Mouse (Mus musculus): ENCODE measurements around the gene Tmem161a. TPM values are rescaled to one million over a fixed set of nuclear protein-coding genes. Genes with fewer than 3 reads are reported as not detected.
A peak's percentile ranks its signal among the peaks of the same experiment; 100 is the strongest.

Gene Tmem161a
- 6.8 and 15.2 TPM in 2 replicates for total RNA-seq (2017)

DNA sequence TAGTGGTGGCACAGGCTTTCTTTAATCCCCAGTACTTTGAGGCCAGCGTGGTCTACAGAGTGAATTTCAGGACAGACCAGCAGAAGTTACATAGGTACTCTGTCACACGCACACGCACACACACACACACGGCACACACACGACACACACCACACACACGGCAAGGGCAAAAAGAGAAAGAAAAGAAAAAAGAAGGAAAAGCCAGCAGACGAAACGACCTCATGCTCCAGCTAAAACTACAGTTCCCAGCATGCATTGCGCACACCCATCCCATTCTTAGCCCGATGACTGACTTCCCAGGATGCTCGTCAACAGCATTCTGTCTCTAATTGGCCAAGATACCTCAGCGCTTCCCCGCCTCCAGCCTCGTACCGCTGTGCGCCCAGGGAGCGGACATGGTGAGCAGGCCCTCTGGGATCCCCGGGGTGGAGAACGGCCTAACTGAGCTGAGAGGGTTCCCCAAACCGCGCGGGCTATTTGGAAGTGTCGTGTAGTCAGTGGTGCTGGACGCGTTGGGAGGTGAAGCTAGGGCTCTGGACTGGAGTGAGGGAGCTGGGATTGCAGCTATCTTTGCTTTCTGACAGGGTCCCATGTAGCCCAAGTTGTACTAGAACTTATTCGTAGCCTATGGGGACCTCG lies at the start of gene Tmem161a:
Tmem161a (plus strand) TSS at position 314 of the 639 bp plus-strand sequence.
- ATAC-seq (ENCODE audit: extremely low read depth, insufficient number of reproducible peaks, low FRiP score, poor library complexity, severe bottlenecking) = peak; percentile 95

DNA sequence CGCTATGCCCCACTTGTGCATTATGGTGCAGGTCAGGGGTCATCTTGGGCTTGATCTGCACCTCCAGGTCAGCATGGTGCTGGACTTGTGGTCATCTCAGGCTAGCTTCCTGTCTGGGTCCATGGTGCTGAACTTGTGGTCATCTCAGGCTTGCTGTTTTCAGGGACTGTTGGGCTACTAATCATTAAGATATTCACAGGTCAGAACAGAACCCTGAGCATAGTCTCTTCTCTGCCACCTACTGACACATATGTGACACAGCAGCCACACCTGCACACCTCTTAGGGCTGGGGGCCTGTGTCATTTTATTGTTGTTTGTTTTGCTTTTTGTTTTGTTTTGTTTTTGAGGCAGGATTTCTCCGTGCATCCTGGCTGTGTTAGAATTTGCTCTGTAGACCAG lies 49.3 kb upstream of the Tmem161a start:
- ATAC-seq (ENCODE audit: extremely low read depth, insufficient number of reproducible peaks, low FRiP score, poor library complexity, severe bottlenecking) = no peak

DNA sequence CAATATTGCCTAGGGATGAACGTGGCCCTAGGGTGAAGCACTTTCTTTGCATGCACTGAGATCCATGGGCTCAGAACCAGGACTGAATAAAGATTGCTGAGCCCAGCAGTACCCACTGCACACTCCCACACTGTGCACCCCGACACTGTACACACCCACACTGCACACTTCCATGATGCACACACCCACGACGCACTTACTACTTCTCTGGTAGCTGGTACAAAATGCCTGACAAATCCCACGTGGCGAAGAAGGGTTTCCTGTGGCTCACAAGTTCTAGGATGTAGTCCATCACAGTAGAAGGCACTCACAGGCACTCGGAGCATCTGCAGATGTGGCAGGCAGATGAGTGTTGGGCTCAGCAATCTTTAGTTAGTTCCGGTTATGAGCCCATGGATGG lies 47.2 kb upstream of the Tmem161a start:
- no peak for ATAC-seq (ENCODE audit: extremely low read depth, insufficient number of reproducible peaks, low FRiP score, poor library complexity, severe bottlenecking)

DNA sequence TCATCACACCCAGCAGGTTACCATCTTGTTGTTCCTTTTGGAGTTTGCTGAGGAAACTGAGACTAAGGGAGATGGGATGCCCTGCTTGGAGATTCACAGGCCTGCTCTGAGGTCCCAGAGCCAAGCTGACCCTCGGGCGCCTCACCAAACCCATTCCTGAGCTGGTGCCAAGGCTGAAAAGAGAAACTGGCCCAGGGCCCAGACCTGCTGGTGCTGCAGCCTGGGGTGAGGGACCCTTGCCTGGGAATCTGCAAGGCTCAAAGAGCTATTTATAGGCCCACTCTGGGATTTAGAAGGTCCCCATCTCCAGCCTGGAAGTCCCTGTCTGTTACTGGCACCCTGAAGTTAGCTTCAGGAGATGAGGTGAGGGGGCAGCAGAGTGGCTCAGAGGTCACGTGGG lies 43.7 kb upstream of the Tmem161a start:
- no peak for ATAC-seq (ENCODE audit: extremely low read depth, insufficient number of reproducible peaks, low FRiP score, poor library complexity, severe bottlenecking)

DNA sequence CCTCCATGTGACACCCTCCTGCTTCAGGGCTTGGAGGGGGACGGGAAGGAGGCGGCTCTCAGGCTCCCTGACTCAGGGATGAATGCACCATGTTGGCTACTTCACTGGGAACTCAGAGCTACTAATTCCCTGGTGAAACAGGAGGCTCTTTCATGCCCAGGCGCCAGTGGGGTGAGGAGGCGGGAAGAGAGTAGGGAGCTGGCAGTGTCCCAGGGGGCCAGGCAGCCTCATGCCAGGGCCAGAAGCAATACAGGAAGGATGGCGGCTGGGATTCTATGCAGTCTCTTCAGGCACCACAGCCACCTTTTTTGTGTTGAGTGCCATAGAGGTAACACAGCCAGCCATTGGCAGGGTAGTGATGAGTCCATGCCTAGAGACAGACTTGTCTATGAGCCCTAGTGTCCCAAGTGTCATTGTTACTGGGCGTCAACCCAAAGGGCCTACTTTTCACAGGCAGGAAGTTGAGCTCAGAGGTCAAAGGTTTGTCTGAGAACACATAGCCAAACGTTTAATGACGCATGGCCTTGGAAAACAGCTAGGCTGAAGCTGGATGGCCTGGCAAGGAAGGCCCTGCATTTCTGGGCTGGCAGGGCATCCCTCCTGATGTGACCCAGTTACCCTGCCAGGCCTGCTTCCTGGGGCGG lies 42.7 kb upstream of the Tmem161a start:
- ATAC-seq (ENCODE audit: extremely low read depth, insufficient number of reproducible peaks, low FRiP score, poor library complexity, severe bottlenecking) = no peak

GRCm38 (mm10) chr8:70130066-70130465 lies 42.1 kb upstream of the Tmem161a start:
- no peak for ATAC-seq (ENCODE audit: extremely low read depth, insufficient number of reproducible peaks, low FRiP score, poor library complexity, severe bottlenecking)

- peak; percentile 86 for ATAC-seq (ENCODE audit: extremely low read depth, insufficient number of reproducible peaks, low FRiP score, poor library complexity, severe bottlenecking)
Observed at GRCm38 (mm10) chr8:70131166-70131883, 40.8 kb upstream of the Tmem161a start, which contains the start of gene Nr2c2ap. TSS of gene Nr2c2ap (plus strand) at chr8:70131333.

GRCm38 (mm10) chr8:70134086-70134485 lies 38.1 kb upstream of the Tmem161a start:
- ATAC-seq (ENCODE audit: extremely low read depth, insufficient number of reproducible peaks, low FRiP score, poor library complexity, severe bottlenecking) = no peak

DNA sequence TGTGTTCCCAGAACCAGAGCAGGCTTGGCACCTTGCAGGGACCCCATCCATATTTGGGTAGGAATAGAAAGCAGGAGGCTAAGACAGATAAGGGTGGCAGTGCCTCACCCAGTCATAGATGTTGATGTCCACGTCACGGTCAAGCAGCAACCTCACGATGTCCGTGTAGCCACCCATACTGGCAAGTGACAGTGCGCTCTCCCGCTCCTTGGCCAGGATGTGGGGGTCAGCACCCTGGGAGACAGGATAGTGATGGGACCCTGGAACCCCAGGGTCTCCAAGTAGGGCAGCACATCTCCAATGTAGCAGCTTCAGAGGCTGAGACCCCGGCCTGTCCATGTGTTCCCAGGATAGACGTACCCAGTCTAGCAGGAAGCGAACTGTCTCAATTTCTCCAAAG lies 37.2 kb upstream of the Tmem161a start:
- ATAC-seq (ENCODE audit: extremely low read depth, insufficient number of reproducible peaks, low FRiP score, poor library complexity, severe bottlenecking) = no peak

DNA sequence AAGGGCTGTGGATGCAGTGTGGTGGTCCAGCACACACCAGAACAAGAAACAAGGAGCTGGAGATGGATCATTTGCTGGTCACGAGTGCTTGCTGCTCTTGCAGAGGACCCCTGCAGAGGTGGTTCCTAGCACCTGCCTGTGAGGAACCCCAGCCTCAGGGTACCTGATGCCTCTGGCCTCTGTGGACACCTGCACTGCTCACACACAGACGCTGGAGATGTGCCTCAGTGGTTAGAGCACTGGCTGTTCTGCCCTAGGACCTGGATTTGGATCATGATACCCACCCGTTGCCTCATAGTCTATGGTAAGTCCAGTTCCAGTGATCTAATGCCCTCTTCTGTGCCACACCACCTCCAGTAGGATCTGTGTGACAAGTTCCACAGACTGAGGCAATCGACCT lies 35.6 kb upstream of the Tmem161a start:
- ATAC-seq (ENCODE audit: extremely low read depth, insufficient number of reproducible peaks, low FRiP score, poor library complexity, severe bottlenecking) = no peak

- no peak for ATAC-seq (ENCODE audit: extremely low read depth, insufficient number of reproducible peaks, low FRiP score, poor library complexity, severe bottlenecking)
Observed at GRCm38 (mm10) chr8:70137890-70138289, 34.3 kb upstream of the Tmem161a start.

DNA sequence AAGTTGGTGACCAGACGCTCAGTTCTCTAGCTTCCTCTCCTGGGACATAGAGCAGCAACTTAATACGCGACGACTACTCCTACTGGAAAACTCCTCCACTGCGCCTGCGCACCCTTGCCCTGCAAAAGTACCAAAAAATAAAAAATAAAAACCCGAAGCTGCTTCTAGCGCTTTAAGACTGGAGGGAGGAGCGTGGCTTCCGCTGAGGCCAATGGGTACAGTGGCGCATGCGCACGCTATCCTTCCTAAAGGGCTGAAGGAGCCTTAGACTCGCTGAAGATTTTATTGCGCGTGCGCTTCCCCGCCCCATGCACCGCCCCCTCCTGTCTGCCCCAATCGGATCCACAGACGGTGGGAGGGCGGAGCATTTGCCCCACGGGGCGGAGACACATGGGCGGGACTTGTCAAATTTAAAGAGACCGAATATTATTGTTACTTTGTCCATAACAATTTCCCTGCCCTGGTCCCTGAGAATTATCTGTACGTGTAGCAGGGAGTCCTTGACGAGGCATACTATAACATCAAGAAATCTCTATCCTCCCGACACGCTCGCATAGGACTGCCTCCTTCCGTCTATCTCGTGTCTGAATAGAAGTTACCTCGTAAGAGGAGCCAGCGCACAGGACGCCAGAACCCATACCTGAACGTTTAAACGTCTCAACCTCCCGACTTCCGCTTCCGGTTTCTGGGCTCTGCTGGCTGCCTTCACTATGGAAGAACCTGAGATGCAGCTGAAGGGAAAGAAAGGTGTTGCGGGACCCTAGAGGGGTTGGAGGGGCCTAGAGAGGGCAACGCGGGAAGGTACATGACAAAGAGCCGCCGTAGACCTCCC lies 32.9 kb upstream of the Tmem161a start, which contains the start of the genes Rfxank, Borcs8 and Mef2b:
Rfxank (minus strand) TSS at position 129 of the 832 bp plus-strand sequence.
Borcs8 (plus strand) TSS at position 474 of the 832 bp plus-strand sequence.
Mef2b (plus strand) TSS at position 686 of the 832 bp plus-strand sequence.
- peak; percentile 93 for ATAC-seq (ENCODE audit: extremely low read depth, insufficient number of reproducible peaks, low FRiP score, poor library complexity, severe bottlenecking)

GRCm38 (mm10) chr8:70139981-70140380 lies 32.2 kb upstream of the Tmem161a start:
- ATAC-seq (ENCODE audit: extremely low read depth, insufficient number of reproducible peaks, low FRiP score, poor library complexity, severe bottlenecking) = no peak

DNA sequence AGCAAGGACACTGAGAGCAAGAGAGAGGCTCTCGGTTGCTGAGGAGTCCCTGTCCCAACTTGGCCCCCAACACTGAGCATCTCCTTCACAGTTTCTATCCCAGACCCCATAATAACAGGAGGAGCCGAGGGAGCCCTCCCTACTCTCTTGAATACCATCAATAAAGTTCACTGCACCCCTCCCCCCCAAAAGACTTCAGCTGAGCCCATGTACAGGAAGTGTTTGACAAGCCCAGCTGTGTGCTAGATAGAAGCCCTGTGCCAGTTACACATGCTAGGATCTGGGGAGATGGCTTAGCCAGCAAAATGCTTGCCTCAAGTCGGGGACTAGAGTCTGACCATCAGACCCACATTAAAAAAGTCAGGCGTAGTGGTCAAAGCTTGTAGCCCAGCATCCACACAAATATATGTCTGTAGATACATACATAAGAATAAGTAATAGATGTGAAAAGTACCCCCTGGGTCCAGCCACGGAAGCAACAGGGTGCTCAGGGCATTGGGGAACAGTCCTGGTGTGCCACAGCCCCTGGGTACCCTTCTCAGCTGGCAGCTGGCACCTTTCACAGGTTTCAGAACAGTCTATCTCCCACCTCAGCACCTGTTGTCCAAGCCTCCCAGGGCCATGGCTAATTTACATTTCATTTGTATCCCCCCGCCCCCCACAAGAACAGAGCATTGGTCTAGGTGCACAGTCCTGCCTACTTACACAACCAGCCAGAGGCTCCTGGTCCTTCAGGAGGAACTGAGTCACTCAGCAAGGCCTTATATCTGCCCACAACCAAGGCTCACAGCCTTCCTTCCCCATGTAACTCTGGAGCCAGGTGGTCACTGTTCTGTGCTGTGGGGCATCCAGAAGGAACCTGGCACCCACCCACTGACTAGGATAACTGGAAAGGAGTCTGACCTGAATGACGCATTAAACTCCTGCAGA lies 24.2 kb upstream of the Tmem161a start:
- no peak for ATAC-seq (ENCODE audit: extremely low read depth, insufficient number of reproducible peaks, low FRiP score, poor library complexity, severe bottlenecking)

DNA sequence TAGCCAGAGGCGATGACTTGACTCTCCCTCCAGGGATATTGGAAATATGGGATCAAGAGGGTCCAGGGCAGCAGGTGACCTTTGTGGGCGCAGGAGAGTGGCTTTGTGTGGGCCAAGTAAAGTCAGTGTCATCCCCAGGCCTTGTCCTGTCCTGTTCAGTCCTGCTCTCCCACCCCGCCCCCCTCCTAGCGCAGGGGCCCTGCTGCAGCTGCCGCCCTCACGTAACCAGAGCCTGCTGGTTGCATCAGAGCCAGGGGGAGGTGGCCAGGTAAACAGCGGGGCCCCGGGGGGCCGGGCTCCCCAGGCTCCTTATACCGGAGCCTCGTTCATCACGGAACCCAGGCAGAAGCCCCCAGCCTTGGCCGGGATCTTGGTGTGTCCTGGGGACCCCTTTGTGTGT lies 22.0 kb upstream of the Tmem161a start:
- no peak for ATAC-seq (ENCODE audit: extremely low read depth, insufficient number of reproducible peaks, low FRiP score, poor library complexity, severe bottlenecking)

GRCm38 (mm10) chr8:70152537-70153257 lies 19.5 kb upstream of the Tmem161a start:
- ATAC-seq (ENCODE audit: extremely low read depth, insufficient number of reproducible peaks, low FRiP score, poor library complexity, severe bottlenecking) = peak; percentile 92

DNA sequence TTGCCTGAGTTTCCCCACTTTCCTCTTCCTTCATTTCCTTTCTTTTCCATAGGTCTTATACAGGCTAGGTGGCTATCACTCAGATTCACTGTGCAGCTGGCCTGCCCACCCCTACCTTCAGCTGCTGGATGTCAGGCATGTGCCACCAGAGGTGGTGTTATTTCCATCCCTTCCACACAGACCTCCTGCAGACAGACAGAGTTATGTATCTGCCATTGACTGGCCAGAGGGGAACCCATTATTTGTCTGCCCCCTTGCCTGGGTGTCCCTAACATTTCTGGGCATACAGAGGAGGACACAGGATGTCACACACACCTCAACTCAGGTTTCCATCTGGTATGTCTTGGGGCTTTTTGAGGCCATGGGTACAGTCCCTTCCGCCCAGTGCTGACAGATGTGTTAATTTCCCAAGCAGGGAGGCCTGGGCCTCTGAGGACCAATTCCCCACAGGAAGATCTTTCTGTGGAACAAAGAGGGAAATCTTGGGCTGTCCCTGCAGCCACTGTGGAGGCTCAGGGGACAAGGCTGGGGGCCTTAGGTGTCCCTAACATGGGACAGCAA lies 14.8 kb upstream of the Tmem161a start:
- no peak for ATAC-seq (ENCODE audit: extremely low read depth, insufficient number of reproducible peaks, low FRiP score, poor library complexity, severe bottlenecking)

All from neutrophil, adult 5-6 weeks (primary cell).